Mouse (Mus musculus): ENCODE data around the gene Tnfsf9.

Gene Tnfsf9

DNA sequence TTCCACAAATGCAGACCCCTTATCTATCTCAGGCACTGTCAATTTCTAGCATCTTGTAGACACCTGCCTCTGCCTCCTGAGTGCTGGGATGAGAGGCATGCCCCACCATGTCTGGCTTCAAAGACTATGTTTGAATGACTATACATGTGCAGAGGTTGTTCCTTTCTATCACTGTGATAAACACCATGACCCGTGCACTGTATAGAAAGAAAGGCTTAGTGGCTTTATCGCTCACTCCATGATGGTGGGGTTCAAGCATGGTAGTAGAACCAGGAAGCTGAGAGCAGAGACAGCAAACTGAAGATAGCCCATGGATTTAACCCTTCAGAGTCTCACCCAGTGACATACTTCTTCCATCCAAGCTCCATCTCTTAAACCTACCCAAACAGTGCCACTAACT, 29.6 kb downstream of the Tnfsf9 start:
- DNase-seq (ENCODE audit: low spot score) = no peak

DNA sequence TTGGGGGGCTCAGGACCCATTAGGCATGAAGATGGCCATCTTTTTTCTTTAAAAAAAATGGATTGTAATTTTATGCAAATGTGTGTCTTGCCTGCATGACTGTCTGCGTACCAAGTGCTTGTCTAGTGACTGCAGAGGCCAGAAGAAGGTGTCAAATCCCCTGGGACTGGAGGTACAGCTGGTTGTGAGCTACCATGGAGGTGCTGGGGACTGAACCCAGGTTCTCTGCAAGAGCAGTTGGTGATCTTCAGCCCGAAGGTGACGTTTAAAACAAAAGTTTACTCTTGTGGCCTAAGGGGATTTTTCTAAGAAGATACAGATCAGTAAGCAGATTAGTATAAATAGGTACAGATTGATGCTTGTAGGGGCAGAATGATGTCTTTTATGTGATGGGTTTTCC, 30.5 kb downstream of the Tnfsf9 start:
- no peak for DNase-seq (ENCODE audit: low spot score)

DNA sequence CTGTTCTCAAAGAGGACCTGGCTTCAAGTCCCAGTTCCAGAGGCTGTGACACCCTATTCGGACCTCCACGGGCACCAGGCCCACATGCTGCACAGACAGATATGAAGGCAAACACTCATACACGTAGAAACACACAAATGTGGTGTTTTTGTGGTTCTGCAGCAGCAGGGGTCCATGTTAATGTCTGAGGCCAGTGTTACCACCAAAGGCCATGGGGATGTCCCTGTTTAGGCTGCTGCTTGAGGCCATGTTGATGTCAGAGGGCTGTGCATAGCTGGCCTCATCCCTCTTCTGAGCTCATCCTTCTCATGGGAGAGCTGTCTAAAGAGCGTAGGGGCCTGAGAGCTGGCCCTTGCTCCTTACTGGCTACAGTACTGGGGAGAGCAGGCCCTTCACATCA, 33.6 kb downstream of the Tnfsf9 start:
- no peak for DNase-seq (ENCODE audit: low spot score)

DNA sequence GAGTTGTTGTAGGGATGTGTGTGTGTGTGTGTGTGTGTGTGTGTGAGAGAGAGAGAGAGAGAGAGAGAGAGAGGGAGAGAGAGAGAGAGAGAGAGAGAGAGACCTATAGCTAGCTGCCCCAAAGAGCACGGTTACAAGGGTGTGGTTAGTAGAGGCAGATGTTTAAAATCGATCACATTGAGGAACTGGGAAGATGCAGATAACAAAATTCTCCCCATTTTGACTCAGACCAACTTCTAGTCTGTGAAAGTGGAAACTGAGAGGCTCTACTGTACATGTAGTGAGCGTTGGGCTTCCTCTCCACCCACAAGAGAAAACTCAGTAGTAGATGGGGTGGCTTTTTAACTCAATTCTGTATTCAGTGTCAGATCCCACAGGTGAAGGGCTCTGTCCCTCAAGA, 34.6 kb downstream of the Tnfsf9 start:
- DNase-seq (ENCODE audit: low spot score) = no peak

DNA sequence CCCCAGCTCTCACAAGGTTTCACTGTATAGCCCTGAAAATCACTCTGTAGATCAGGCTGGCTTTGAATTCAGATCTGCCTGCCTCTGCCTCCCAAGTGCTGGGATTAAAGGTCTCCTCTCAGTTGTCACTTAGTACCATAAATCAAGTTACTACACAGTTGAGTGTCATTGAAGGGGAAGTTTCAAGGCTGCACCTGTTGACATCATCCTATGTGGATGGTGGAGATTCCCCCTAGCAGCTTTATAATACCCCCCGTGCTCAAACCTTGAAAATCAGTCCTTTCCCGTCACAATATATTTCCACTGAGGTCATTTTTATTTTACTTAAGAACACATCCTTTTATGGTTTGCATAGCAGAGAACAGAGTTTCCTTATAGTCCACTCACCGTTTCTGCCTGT, 38.6 kb downstream of the Tnfsf9 start:
- no peak for DNase-seq (ENCODE audit: low spot score)

DNA sequence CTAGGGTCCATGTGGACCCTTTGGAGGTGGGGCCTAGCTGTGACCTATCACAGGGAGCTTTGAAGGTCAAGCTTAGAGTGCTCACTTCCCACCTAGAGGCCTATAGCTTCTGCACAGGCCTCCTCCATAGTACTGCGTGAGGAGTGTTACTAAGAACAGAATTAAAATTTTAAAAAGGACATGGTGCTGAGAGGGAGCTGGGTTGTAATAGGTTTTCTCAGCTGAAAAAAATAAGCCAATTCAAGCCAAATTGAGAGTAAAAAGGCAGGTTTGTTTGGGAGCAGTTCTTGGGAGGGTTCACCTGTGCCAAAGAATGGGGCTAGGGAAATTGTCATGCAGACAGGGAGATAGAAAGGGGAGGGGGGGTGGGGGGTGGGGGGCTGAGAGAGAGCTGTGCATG, 40.0 kb downstream of the Tnfsf9 start:
- no peak for DNase-seq (ENCODE audit: low spot score)

DNA sequence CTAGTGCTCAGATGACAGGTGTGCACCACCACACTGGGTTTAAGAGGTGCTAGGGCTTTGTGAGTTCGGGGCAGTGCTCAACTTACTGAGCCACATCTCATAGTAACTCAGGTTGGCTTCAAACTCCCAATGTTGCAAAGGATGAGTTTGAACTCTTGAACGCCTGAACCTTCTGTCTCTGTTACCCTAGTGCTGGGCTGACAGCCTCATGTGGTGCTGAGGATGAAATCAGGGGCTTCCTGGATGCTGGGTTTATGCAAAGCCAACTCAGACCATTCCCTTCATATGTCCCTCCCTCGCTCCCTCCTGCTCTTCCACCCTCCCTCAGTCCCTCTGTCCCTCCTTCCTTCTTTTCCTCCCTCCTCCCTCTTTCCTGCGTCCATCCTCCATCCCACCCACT, 43.2 kb downstream of the Tnfsf9 start:
- no peak for DNase-seq (ENCODE audit: low spot score)

DNA sequence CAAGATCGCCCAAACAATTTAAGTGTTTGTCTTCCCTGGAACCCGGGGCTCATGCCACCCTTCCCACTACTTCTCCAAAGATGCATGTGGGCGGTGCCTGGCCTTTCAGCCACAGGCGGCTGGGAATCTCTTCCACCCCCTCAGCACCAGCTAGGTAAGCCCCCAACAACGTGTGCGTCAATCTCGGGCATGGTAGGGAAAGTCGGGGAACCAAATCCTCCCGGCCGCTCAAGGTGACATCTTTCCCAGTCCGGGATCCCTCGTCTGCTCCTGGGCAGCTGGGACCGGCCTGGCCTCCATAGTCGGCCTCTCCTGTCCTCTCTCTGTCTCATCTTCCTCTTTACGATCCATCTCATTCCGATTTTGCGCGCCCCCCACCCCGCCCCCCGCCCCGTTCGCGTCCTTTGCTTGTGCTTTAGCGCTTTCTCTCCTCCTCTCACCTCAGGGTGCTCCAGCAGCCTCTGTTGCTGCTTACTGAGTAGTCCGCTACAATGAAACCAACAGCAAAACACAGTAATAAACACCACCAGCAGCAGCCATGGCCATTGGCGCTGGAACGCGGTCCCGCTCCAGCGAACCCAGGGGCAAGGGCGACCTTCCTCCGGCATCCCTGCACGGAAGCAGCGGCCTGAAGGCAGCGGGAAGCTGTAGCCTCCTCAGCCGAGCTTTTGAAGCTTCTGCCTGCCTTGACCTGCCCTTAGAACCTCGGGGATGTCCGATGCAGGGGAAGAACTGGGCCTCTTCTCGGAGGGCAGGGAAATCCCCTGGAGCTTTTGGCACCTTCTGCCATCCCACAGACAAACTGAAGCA, 44.1 kb downstream of the Tnfsf9 start, which contains the start of gene Cd70:
Cd70 (minus strand) TSS at position 784 of the 810 bp plus-strand sequence.
- DNase-seq (ENCODE audit: low spot score) = no peak

DNA sequence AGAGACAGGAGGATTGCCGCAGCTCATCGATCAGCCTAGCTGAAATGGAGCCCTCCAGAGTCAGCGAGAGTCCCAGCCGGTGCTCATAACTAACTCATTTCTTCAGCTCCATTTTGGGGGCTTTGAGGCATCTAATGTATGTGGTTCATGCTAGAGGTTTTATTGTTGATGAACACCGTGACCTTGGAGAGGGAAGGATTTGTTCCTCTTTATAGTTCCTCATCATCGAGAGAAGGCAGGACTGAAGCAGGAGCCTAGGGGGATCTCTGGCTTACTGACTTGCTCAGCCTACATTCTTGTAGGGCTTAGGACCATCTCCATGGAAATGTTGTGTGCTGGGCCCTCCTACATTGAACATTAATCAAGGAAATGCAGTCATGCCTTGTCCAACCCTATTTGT, 47.9 kb downstream of the Tnfsf9 start:
- no peak for DNase-seq (ENCODE audit: low spot score)

DNA sequence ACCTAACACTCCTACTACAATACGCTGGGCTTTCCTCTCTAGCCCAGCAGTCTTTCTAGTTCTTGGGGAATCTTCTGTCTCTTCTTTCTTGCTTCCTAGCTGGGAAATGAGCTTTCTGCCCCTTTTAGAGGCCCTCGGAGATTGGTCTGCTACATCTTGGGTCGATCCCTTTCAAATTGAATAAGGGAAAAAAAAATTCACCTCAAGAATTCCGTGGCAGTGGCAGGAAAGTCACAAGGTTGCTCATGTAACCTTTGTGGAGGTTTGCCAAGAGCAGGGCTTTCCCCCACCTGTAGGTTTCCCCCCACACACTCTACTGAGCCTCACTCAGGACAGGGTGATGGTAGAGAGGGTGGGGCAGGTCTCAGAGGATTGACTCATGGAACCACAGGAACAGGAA, 48.7 kb downstream of the Tnfsf9 start:
- no peak for DNase-seq (ENCODE audit: low spot score)
